Mouse (Mus musculus) limb, embryonic 13.5 days (tissue): Measurements from ENCODE around the gene Ccdc73. TPM values are rescaled to one million over a fixed set of nuclear protein-coding genes. Genes with fewer than 3 reads are reported as not detected.
"Not testable (repeated sequence)": the region's sequence is repeated elsewhere in the genome, so short reads cannot be mapped to it uniquely, and the experiment has no call there.

ENCODE experiments used
- ATAC-seq: fragments of 200-750 bp; cut with Nextera tagmentation; 2 replicates; pipeline ENCODE4 v1.8.0; 2017; ENCODE audit warnings: low read depth, moderate number of reproducible peaks, moderate TSS enrichment; ENCODE audit not compliant: low FRiP score
- H3K27ac ChIP-seq: fragments of 300-500 bp; sonication (generic); 2 replicates; pipeline ENCODE4 v1.5.1; 2015; ENCODE audit warnings: inconsistent platforms, mild to moderate bottlenecking, moderate library complexity
- H3K27me3 ChIP-seq: fragments of 300-500 bp; sonication (generic); 2 replicates; pipeline ENCODE4 v1.6.1; 2015; ENCODE audit warnings: mild to moderate bottlenecking, inconsistent platforms
- H3K36me3 ChIP-seq: fragments of 300-500 bp; sonication (generic); 2 replicates; pipeline ENCODE4 v1.6.1; 2015; ENCODE audit warnings: inconsistent platforms, mild to moderate bottlenecking, moderate library complexity
- H3K4me1 ChIP-seq: fragments of 300-500 bp; sonication (generic); 2 replicates; pipeline ENCODE4 v1.6.1; 2015; ENCODE audit warnings: inconsistent platforms
- H3K4me2 ChIP-seq: fragments of 300-500 bp; sonication (generic); replicated peaks from 2 replicates; pipeline ENCODE4 v1.6.1; 2015; ENCODE audit warnings: inconsistent platforms, mild to moderate bottlenecking, moderate library complexity
- H3K4me3 ChIP-seq: fragments of 300-500 bp; sonication (generic); 2 replicates; pipeline ENCODE4 v1.5.1; 2015; ENCODE audit warnings: moderate library complexity, mild to moderate bottlenecking, inconsistent platforms
- H3K9ac ChIP-seq: fragments of 300-500 bp; sonication (generic); 2 replicates; pipeline ENCODE4 v1.6.1; 2015; ENCODE audit warnings: mild to moderate bottlenecking, inconsistent platforms
- H3K9me3 ChIP-seq: fragments of 300-500 bp; sonication (generic); 2 replicates; pipeline ENCODE4 v1.6.1; 2016; ENCODE audit warnings: inconsistent platforms
- WGBS: fragments of 180-500 bp; shearing (Covaris S2); methylation state at CpG from one replicate; pipeline ENCODE4 v1.1.7; 2015; 5-methylcytosine and 5-hydroxymethylcytosine counted together
- polyA plus RNA-seq: library from polyadenylated mRNA; unstranded; fragments of >200 nt; fragmentation: Nextera tagmentation; extraction: Ambion mirVana; gene quantifications from 2 replicates; pipeline ENCODE4 v1.2.1, GENCODE M21; 2015

The Ccdc73 gene
- polyA plus RNA-seq: 8.1 and 10.9 TPM in 2 replicates

GRCm38 (mm10) chr2:104867282-104867855 lies at the start of gene Ccdc73:
Gene Ccdc73 (plus strand): TSS chr2:104867805.
- Histone ChIP-seq H3K9ac (no peak within 1 kb of the TSS), H3K36me3 (no peaks in the 10 kb centered on the region), H3K4me3 (no peak within 1 kb of the TSS), H3K4me1 (no peaks in the 10 kb centered on the region), H3K27me3 (no peaks in the 10 kb centered on the region), H3K27ac (no peak within 1 kb of the TSS), H3K9me3 (no peaks in the 10 kb centered on the region), H3K4me2 (no peak within 1 kb of the TSS)
- no peak; the same call in 1 of the 2 replicates for ATAC-seq
- 90% methylated on average over 13 of the region's 13 CpGs for WGBS

- not testable (repeated sequence) for H3K27me3 ChIP-seq, H3K4me2 ChIP-seq, ATAC-seq
Observed at GRCm38 (mm10) chr2:104818763-104819162, 48.8 kb upstream of the Ccdc73 start.

GRCm38 (mm10) chr2:104826191-104826590 lies 41.4 kb upstream of the Ccdc73 start:
- no peak overlapping the region for H3K4me2 ChIP-seq
- 91% methylated on average over 4 of the region's 4 CpGs for WGBS
- no peak overlapping the region for H3K9ac ChIP-seq
- H3K27me3 ChIP-seq: no peaks in the 10 kb centered on the region
- no peak overlapping the region for H3K27ac ChIP-seq
- no peaks in the 10 kb centered on the region for H3K9me3 ChIP-seq
- no peaks in the 10 kb centered on the region for H3K4me1 ChIP-seq
- H3K4me3 ChIP-seq: no peak overlapping the region
- no peaks in the 10 kb centered on the region for H3K36me3 ChIP-seq
- ATAC-seq: no peak

More at GRCm38 (mm10) chr2:104818763-104819162, 48.8 kb upstream of the Ccdc73 start:
- peaks cover 16% of the 10 kb centered on the region for H3K4me1 ChIP-seq
- H3K36me3 ChIP-seq, H3K9ac ChIP-seq, H3K9me3 ChIP-seq, H3K27ac ChIP-seq, H3K4me3 ChIP-seq: not testable (repeated sequence)
- 87% methylated on average over 3 of the region's 3 CpGs for WGBS

GRCm38 (mm10) chr2:104832486-104832885 lies 35.1 kb upstream of the Ccdc73 start:
- H3K36me3 ChIP-seq: no peaks in the 10 kb centered on the region
- 96% methylated on average over 2 of the region's 2 CpGs for WGBS
- H3K4me2 ChIP-seq: no peak overlapping the region
- no peak for ATAC-seq
- no peaks in the 10 kb centered on the region for H3K4me1 ChIP-seq
- H3K4me3 ChIP-seq: no peak overlapping the region
- no peaks in the 10 kb centered on the region for H3K9me3 ChIP-seq
- no peak overlapping the region for H3K9ac ChIP-seq
- no peaks in the 10 kb centered on the region for H3K27me3 ChIP-seq
- no peak overlapping the region for H3K27ac ChIP-seq

GRCm38 (mm10) chr2:104840974-104841373 lies 26.6 kb upstream of the Ccdc73 start:
- no peak for ATAC-seq
- Histone ChIP-seq H3K9me3 (peaks cover 3% of the 10 kb centered on the region; the same call in 1 of the 2 replicates), H3K4me3 (no peak overlapping the region), H3K4me2 (no peak overlapping the region), H3K27me3 (no peaks in the 10 kb centered on the region), H3K36me3 (no peaks in the 10 kb centered on the region), H3K4me1 (no peaks in the 10 kb centered on the region), H3K27ac (no peak overlapping the region), H3K9ac (no peak overlapping the region)

- Histone ChIP-seq H3K4me2 (no peak overlapping the region), H3K27me3 (no peaks in the 10 kb centered on the region), H3K27ac (no peak overlapping the region), H3K4me3 (no peak overlapping the region), H3K4me1 (peaks cover 6% of the 10 kb centered on the region; the same call in 1 of the 2 replicates), H3K36me3 (no peaks in the 10 kb centered on the region), H3K9me3 (peaks cover 3% of the 10 kb centered on the region; the same call in 1 of the 2 replicates), H3K9ac (no peak overlapping the region)
- no peak for ATAC-seq
- 88% methylated on average over 7 of the region's 7 CpGs for WGBS
Observed at GRCm38 (mm10) chr2:104841736-104842135, 25.9 kb upstream of the Ccdc73 start.

GRCm38 (mm10) chr2:104842559-104842958 lies 25.0 kb upstream of the Ccdc73 start:
- ATAC-seq: no peak
- no peaks in the 10 kb centered on the region for H3K36me3 ChIP-seq
- H3K27ac ChIP-seq: no peak overlapping the region
- H3K27me3 ChIP-seq: no peaks in the 10 kb centered on the region
- H3K9me3 ChIP-seq: peaks cover 3% of the 10 kb centered on the region; the same call in 1 of the 2 replicates
- H3K4me2 ChIP-seq: no peak overlapping the region
- no peak overlapping the region for H3K4me3 ChIP-seq
- no peak overlapping the region for H3K9ac ChIP-seq
- peaks cover 11% of the 10 kb centered on the region for H3K4me1 ChIP-seq

GRCm38 (mm10) chr2:104846638-104847414 lies 20.8 kb upstream of the Ccdc73 start:
- H3K27me3 ChIP-seq: peaks cover 24% of the 10 kb centered on the region
- H3K4me2 ChIP-seq: no peak overlapping the region

GRCm38 (mm10) chr2:104847645-104848044 lies 20.0 kb upstream of the Ccdc73 start:
- 50% methylated on average over 2 of the region's 2 CpGs for WGBS
- ATAC-seq: no peak
- Histone ChIP-seq H3K4me1 (peaks cover 23% of the 10 kb centered on the region), H3K36me3 (no peaks in the 10 kb centered on the region), H3K27ac (no peak overlapping the region), H3K9me3 (no peaks in the 10 kb centered on the region), H3K9ac (no peak overlapping the region), H3K4me2 (no peak overlapping the region), H3K27me3 (peaks cover 30% of the 10 kb centered on the region), H3K4me3 (no peak overlapping the region)

More at GRCm38 (mm10) chr2:104846638-104847414, 20.8 kb upstream of the Ccdc73 start:
- WGBS: 12% methylated on average over 4 of the region's 4 CpGs
- H3K27ac ChIP-seq: peak overlapping the region; percentile 28; the same call in 1 of the 2 replicates
- H3K36me3 ChIP-seq: no peaks in the 10 kb centered on the region
- no peaks in the 10 kb centered on the region for H3K9me3 ChIP-seq
- H3K4me1 ChIP-seq: peaks cover 23% of the 10 kb centered on the region
- H3K4me3 ChIP-seq: no peak overlapping the region
- 0 out of 2 replicates have a peak, but pooled peaks have one; percentile 21 for ATAC-seq
- no peak overlapping the region for H3K9ac ChIP-seq

- WGBS: 25% methylated on average over 16 of the region's 16 CpGs
- no peak for ATAC-seq
Observed at GRCm38 (mm10) chr2:104848235-104849161, 19.1 kb upstream of the Ccdc73 start.

GRCm38 (mm10) chr2:104849276-104849990 lies 18.2 kb upstream of the Ccdc73 start, which contains the start of gene Prrg4:
Gene Prrg4 (minus strand): TSS chr2:104849876.
- peak within 1 kb of the TSS; percentile 59 for H3K4me3 ChIP-seq
- peaks cover 32% of the 10 kb centered on the region for H3K27me3 ChIP-seq
- peak within 1 kb of the TSS; percentile 65 for H3K9ac ChIP-seq
- ATAC-seq: peak; percentile 49; the same call in 1 of the 2 replicates
- WGBS: under 1% methylated on average over 62 of the region's 62 CpGs
- peaks cover 23% of the 10 kb centered on the region for H3K4me1 ChIP-seq
- H3K9me3 ChIP-seq: no peaks in the 10 kb centered on the region
- peak within 1 kb of the TSS; percentile 97 for H3K4me2 ChIP-seq
- no peaks in the 10 kb centered on the region for H3K36me3 ChIP-seq
- no peak within 1 kb of the TSS for H3K27ac ChIP-seq

More at GRCm38 (mm10) chr2:104848235-104849161, 19.1 kb upstream of the Ccdc73 start:
- Histone ChIP-seq H3K9me3 (no peaks in the 10 kb centered on the region), H3K36me3 (no peaks in the 10 kb centered on the region), H3K4me2 (peak overlapping the region; percentile 97), H3K9ac (no peak overlapping the region), H3K4me1 (peaks cover 23% of the 10 kb centered on the region), H3K27me3 (peaks cover 32% of the 10 kb centered on the region), H3K27ac (no peak overlapping the region), H3K4me3 (peak overlapping the region; percentile 59)
